Mouse (Mus musculus) retina, adult 2 months (tissue): ENCODE measurements at regions not wholly inside any gene's neighbourhood (a gene's known extent, or its start where the extent isn't known, plus 50 kb on each side); places are given as distances from the start of the nearest gene placed in this dataset.

ENCODE experiments used
- DNase-seq: peaks from one replicate; pipeline ENCODE4 v3.0.0-alpha.2; 2012; ENCODE audit warnings: low read depth, low spot score

- no peak for DNase-seq
These were observed 1381.5 kb downstream of the Defb40 start for GRCm38 (mm10) chr8:17596559-17596958.

- no peak for DNase-seq
These were observed 1383.4 kb downstream of the Defb40 start for GRCm38 (mm10) chr8:17594607-17595006.

- no peak for DNase-seq
These were observed 1387.9 kb downstream of the Defb40 start for GRCm38 (mm10) chr8:17590135-17590534.

GRCm38 (mm10) chr8:17588189-17588588, 1389.9 kb downstream of the Defb40 start:
- no peak for DNase-seq

- DNase-seq = no peak
These were observed 1390.7 kb downstream of the Defb40 start for GRCm38 (mm10) chr8:17587261-17587861.
